Mouse (Mus musculus): ENCODE data around the gene Mipep. TPM values are rescaled to one million over a fixed set of nuclear protein-coding genes. Genes with fewer than 3 reads are reported as not detected.

Gene Mipep
- polyA plus RNA-seq, 2 experiments, result 13.1 to 21.4 TPM

GRCm38 (mm10) chr14:60756271-60756670, 28.1 kb upstream of the Mipep start:
- Histone ChIP-seq H3K27ac (replicated peaks; ENCODE audit: low read depth, low read length) (no peak overlapping the region), H3K4me1 (ENCODE audit: control insufficient read depth, insufficient read depth, low read length) (no peaks in the 10 kb centered on the region), H3K36me3 (ENCODE audit: control insufficient read depth, insufficient read depth, low read length) (peaks cover 5% of the 10 kb centered on the region; the same call in 1 of the 2 replicates), H3K4me2 (replicated peaks; ENCODE audit: low read depth, low read length, severe bottlenecking) (no peak overlapping the region), H3K9ac (ENCODE audit: low read depth, low read length, severe bottlenecking) (no peak overlapping the region), H3K27me3 (ENCODE audit: control insufficient read depth, insufficient read depth, low read length) (no peaks in the 10 kb centered on the region), H3K9me3 (ENCODE audit: control insufficient read depth, low read length) (no peaks in the 10 kb centered on the region), H3K4me3 (replicated peaks; ENCODE audit: low read length) (no peak overlapping the region)
- ATAC-seq (ENCODE audit: low FRiP score, low read depth) (no peak), DNase-seq (ENCODE audit: low spot score) (no peak)
- 93% methylated on average over 15 of the region's 15 CpGs for WGBS
- no peak for TF ChIP-seq POLR2A (IDR thresholded peaks at IDR 0.05; ENCODE audit: borderline replicate concordance, extremely low read depth, insufficient read depth, insufficient read length)

- no peak for TF ChIP-seq POLR2A (IDR thresholded peaks at IDR 0.05; ENCODE audit: borderline replicate concordance, extremely low read depth, insufficient read depth, insufficient read length)
- DNase-seq (ENCODE audit: low spot score), result no peak
- no peaks in the 10 kb centered on the region for H3K4me1 ChIP-seq (ENCODE audit: control insufficient read depth, insufficient read depth, low read length)
- H3K4me3 ChIP-seq (replicated peaks; ENCODE audit: low read length), result no peak overlapping the region
- no peaks in the 10 kb centered on the region for H3K27me3 ChIP-seq (ENCODE audit: control insufficient read depth, insufficient read depth, low read length)
- no peak overlapping the region for H3K9ac ChIP-seq (ENCODE audit: low read depth, low read length, severe bottlenecking)
- 94% methylated on average over 8 of the region's 8 CpGs for WGBS
- peaks cover 5% of the 10 kb centered on the region; the same call in 1 of the 2 replicates for H3K36me3 ChIP-seq (ENCODE audit: control insufficient read depth, insufficient read depth, low read length)
- H3K27ac ChIP-seq (replicated peaks; ENCODE audit: low read depth, low read length), result no peak overlapping the region
- no peaks in the 10 kb centered on the region for H3K9me3 ChIP-seq (ENCODE audit: control insufficient read depth, low read length)
- no peak overlapping the region for H3K4me2 ChIP-seq (replicated peaks; ENCODE audit: low read depth, low read length, severe bottlenecking)
- ATAC-seq (ENCODE audit: low FRiP score, low read depth), result no peak
These were observed 27.1 kb upstream of the Mipep start for GRCm38 (mm10) chr14:60757265-60757664.

- H3K36me3 ChIP-seq (ENCODE audit: control insufficient read depth, insufficient read depth, low read length), result peaks cover 5% of the 10 kb centered on the region; the same call in 1 of the 2 replicates
These were observed 26.7 kb upstream of the Mipep start for GRCm38 (mm10) chr14:60757722-60758121.

GRCm38 (mm10) chr14:60759097-60759496, 25.3 kb upstream of the Mipep start:
- no peaks in the 10 kb centered on the region for H3K27me3 ChIP-seq (ENCODE audit: control insufficient read depth, insufficient read depth, low read length)
- no peak for TF ChIP-seq POLR2A (IDR thresholded peaks at IDR 0.05; ENCODE audit: borderline replicate concordance, extremely low read depth, insufficient read depth, insufficient read length)
- H3K9ac ChIP-seq (ENCODE audit: low read depth, low read length, severe bottlenecking), result no peak overlapping the region
- ATAC-seq (ENCODE audit: low FRiP score, low read depth), result no peak
- no peak for DNase-seq (ENCODE audit: low spot score)
- no peak overlapping the region for H3K4me3 ChIP-seq (replicated peaks; ENCODE audit: low read length)
- no peak overlapping the region for H3K27ac ChIP-seq (replicated peaks; ENCODE audit: low read depth, low read length)
- no peak overlapping the region for H3K4me2 ChIP-seq (replicated peaks; ENCODE audit: low read depth, low read length, severe bottlenecking)
- H3K36me3 ChIP-seq (ENCODE audit: control insufficient read depth, insufficient read depth, low read length), result peaks cover 5% of the 10 kb centered on the region; the same call in 1 of the 2 replicates
- no peaks in the 10 kb centered on the region for H3K4me1 ChIP-seq (ENCODE audit: control insufficient read depth, insufficient read depth, low read length)
- 86% methylated on average over 8 of the region's 8 CpGs for WGBS
- no peaks in the 10 kb centered on the region for H3K9me3 ChIP-seq (ENCODE audit: control insufficient read depth, low read length)

More at GRCm38 (mm10) chr14:60757722-60758121, 26.7 kb upstream of the Mipep start:
- Histone ChIP-seq H3K27me3 (ENCODE audit: control insufficient read depth, insufficient read depth, low read length) (no peaks in the 10 kb centered on the region), H3K9me3 (ENCODE audit: control insufficient read depth, low read length) (no peaks in the 10 kb centered on the region), H3K9ac (ENCODE audit: low read depth, low read length, severe bottlenecking) (no peak overlapping the region), H3K4me2 (replicated peaks; ENCODE audit: low read depth, low read length, severe bottlenecking) (no peak overlapping the region), H3K27ac (replicated peaks; ENCODE audit: low read depth, low read length) (no peak overlapping the region), H3K4me3 (replicated peaks; ENCODE audit: low read length) (no peak overlapping the region), H3K4me1 (ENCODE audit: control insufficient read depth, insufficient read depth, low read length) (no peaks in the 10 kb centered on the region)
- DNase-seq (ENCODE audit: low spot score) (no peak), ATAC-seq (ENCODE audit: low FRiP score, low read depth) (no peak)
- WGBS, result 87% methylated on average over 7 of the region's 7 CpGs
- no peak for TF ChIP-seq POLR2A (IDR thresholded peaks at IDR 0.05; ENCODE audit: borderline replicate concordance, extremely low read depth, insufficient read depth, insufficient read length)

- DNase-seq (ENCODE audit: low spot score) (no peak), ATAC-seq (ENCODE audit: low FRiP score, low read depth) (no peak)
- Histone ChIP-seq H3K4me3 (replicated peaks; ENCODE audit: low read length) (no peak overlapping the region), H3K27me3 (ENCODE audit: control insufficient read depth, insufficient read depth, low read length) (no peaks in the 10 kb centered on the region), H3K27ac (replicated peaks; ENCODE audit: low read depth, low read length) (no peak overlapping the region), H3K9me3 (ENCODE audit: control insufficient read depth, low read length) (no peaks in the 10 kb centered on the region), H3K4me2 (replicated peaks; ENCODE audit: low read depth, low read length, severe bottlenecking) (no peak overlapping the region), H3K36me3 (ENCODE audit: control insufficient read depth, insufficient read depth, low read length) (no peaks in the 10 kb centered on the region; the same call in 1 of the 2 replicates), H3K4me1 (ENCODE audit: control insufficient read depth, insufficient read depth, low read length) (no peaks in the 10 kb centered on the region), H3K9ac (ENCODE audit: low read depth, low read length, severe bottlenecking) (no peak overlapping the region)
- TF ChIP-seq POLR2A (IDR thresholded peaks at IDR 0.05; ENCODE audit: borderline replicate concordance, extremely low read depth, insufficient read depth, insufficient read length), result no peak
- 80% methylated on average over 10 of the region's 10 CpGs for WGBS
These were observed 22.6 kb upstream of the Mipep start for GRCm38 (mm10) chr14:60761801-60762200.

GRCm38 (mm10) chr14:60762754-60763153, 21.6 kb upstream of the Mipep start:
- Histone ChIP-seq H3K4me3 (replicated peaks; ENCODE audit: low read length) (no peak overlapping the region), H3K9ac (ENCODE audit: low read depth, low read length, severe bottlenecking) (no peak overlapping the region), H3K27me3 (ENCODE audit: control insufficient read depth, insufficient read depth, low read length) (no peaks in the 10 kb centered on the region), H3K4me1 (ENCODE audit: control insufficient read depth, insufficient read depth, low read length) (peaks cover 4% of the 10 kb centered on the region), H3K9me3 (ENCODE audit: control insufficient read depth, low read length) (no peaks in the 10 kb centered on the region), H3K4me2 (replicated peaks; ENCODE audit: low read depth, low read length, severe bottlenecking) (no peak overlapping the region), H3K36me3 (ENCODE audit: control insufficient read depth, insufficient read depth, low read length) (no peaks in the 10 kb centered on the region; the same call in 1 of the 2 replicates), H3K27ac (replicated peaks; ENCODE audit: low read depth, low read length) (no peak overlapping the region)
- ATAC-seq (ENCODE audit: low FRiP score, low read depth) (no peak), DNase-seq (ENCODE audit: low spot score) (no peak)
- WGBS, result 52% methylated on average over 7 of the region's 7 CpGs
- no peak for TF ChIP-seq POLR2A (IDR thresholded peaks at IDR 0.05; ENCODE audit: borderline replicate concordance, extremely low read depth, insufficient read depth, insufficient read length)
